Mouse (Mus musculus) heart, postnatal 36 days (tissue): ENCODE data around the gene Psme1. TPM values are rescaled to one million over a fixed set of nuclear protein-coding genes. Genes with fewer than 3 reads are reported as not detected.
A peak's percentile ranks its signal among the peaks of the same experiment; 100 is the strongest.

Experiments used
- DNase-seq, 2 experiments: peaks; one replicate each; pipeline ENCODE4 v3.0.0; 2021 to 2022
- intact Hi-C: fragments of 180-260 bp; cut with DNase I; formaldehyde crosslinking; loops from one replicate; pipeline ENCODE4 v1.15.1; 2025
- total RNA-seq, 2 experiments: library from RNA; stranded (reverse); gene quantifications; 2 replicates each; pipeline ENCODE4 v1.2.3; 2021

The Psme1 gene
- total RNA-seq, 2 experiments from 2014 or later: 250 to 298 TPM

DNA sequence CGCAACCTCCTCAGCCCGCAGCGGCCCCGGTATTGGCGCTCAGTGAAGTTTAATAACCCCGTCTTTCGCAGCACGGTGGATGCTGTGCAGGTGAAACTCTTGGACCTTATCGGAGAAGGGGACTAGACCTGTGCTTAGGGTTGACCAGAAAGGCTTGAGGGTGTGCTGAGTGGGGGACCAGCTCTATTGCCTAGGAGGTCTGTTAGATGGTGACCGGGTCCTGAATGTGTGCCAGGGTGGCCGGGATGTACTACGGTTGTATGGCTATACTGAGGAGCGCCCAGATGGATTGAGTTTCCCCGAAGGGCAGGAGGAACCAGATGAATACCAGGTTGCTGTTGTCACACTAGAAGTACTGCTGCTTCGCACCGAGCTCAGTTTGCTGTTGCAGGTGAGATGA lies 14.3 kb downstream of the Psme1 start:
- intact Hi-C loops: loop anchor here (2.0 kb wide), 1 partner anchor 15 kb away; no protein-coding TSS in a partner anchor
- DNase-seq: no peak

DNA sequence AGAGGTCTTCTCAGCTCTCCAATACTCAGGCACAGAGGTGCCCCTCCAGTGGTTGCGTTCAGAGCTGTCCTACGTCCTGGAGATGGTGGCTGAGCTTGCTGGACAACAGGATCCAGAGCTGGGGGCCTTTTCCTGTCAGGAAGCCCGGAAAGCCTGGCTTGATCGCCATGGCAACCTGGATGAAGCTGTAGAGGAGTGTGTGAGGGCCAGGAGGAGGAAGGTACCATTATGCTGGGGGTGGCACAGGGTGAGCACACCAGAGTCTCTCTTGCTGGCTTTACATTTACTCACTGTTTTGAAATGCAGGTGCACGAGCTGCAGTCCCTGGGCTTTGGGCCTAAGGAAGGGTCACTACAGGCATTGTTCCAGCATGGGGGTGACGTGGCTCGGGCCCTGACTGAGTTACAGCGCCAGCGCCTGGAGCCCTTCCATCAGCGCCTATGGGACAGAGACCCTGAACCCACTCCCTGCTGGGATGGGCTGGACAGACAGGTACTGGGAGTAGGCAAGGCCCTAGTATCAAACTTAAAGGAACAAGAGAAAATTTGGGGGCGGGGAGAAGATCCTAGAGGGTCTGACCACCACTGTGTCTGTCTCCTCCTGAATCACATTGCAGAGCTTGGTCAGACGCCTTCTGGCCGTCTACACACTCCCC lies 18.2 kb downstream of the Psme1 start:
- intact Hi-C loops: no loop called here
- no peak for DNase-seq

DNA sequence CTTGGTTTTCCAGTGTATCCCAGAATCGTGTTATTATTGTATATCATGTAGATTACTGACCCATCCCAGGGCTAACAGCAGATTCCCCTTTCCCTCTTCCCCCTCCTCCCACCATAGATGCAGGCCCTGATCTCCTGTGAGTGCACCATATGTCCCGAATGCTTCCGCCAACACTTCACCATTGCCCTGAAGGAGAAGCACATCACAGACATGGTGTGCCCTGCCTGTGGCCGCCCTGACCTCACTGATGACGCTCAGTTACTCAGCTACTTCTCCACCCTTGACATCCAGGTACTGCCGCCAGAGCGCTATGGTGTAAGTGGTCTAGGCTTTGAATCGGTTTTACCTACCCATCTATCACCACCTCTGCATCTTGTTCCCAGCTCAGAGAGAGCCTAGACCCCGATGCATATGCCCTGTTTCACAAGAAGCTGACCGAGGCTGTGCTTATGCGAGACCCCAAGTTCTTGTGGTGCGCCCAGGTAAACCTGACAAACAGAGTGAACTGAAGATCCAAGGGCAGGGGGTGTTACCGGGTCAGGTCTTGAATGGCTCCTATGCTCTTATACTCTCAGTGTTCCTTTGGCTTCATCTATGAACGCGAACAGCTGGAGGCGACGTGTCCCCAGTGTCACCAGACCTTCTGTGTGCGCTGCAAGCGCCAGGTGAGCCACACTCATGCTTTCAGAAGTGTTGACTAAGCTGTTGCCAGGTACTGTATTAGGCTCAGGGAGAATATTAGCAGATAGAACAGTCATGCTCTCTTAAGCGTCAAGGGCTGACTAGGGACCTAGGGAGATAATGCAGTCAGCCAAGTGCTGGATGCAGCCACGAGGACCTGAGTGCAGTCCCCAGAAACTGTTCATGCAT lies 20.8 kb downstream of the Psme1 start:
- no peak for DNase-seq
- intact Hi-C loops: no loop called here

DNA sequence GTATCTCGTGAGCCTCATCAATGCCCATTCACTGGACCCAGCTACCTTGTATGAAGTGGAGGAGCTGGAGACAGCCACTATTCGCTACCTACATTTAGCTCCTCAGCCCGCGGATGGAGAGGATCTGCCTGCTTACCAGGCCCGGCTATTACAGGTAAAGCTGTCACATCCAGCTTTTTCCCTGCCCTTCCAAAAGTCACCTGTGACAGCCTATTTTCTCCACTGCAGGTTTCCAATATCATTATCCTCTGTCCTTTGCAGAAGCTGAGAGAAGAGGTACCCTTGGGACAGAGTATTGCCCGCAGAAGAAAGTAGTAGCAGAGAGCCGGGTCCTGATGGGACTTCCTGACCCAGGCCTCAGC lies 25.3 kb downstream of the Psme1 start, which contains the start of gene Irf9:
Gene Irf9, plus strand, starts transcription at position 301 of the 362 bp plus-strand sequence.
- intact Hi-C loops: loop anchor here (2.0 kb wide), 1 partner anchor 104 kb away; no protein-coding TSS in a partner anchor
- DNase-seq: no peak

DNA sequence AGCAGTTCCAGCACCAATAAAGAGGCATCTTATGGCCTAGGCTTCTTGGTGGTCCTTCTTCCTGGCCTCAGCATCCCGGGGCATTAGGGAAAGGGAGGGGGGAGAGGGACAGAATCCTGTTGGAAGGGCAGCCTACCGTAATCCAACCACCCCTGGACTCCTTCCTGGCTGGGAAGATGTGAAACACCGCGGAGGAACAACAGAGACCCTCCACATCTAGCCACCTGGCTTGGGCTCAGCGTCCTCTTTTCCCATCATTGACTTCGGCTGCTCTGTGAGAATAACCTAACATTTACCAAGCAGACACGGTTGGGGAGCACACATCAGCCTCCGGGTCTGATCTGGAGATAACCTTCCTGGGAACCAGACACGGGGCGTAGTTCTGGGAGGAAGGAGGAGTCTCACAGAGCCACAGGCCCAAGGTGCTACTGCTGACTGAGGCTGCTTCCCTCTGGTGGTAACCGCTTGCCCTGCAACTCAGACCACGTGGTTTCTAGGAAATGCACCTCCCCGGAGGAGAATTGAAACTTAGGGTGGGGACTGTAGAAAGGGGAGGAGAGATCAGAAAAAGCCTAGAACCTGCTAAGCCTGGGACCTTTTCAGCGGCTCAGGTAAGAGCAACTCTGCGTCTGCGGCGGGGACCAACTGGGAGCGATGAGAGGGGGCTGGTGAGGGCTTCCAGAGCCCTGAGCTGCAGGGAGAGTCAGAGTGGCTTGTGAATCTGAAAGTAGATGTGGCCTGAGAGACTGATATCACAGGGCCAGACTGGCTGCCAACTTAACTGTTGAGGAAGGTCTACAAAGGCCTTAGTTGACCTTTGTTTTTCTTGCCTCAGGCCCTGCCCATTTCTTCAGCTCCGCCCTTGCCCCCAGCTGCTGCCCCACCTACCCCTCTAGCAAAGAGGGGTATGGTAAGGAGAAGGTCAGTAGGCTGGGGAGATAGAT lies 26.0 kb downstream of the Psme1 start:
- intact Hi-C loops: loop anchor here (2.0 kb wide), 2 partner anchors 27 to 105 kb away; no protein-coding TSS in a partner anchor
- peak; percentile 90 to 93 for DNase-seq

DNA sequence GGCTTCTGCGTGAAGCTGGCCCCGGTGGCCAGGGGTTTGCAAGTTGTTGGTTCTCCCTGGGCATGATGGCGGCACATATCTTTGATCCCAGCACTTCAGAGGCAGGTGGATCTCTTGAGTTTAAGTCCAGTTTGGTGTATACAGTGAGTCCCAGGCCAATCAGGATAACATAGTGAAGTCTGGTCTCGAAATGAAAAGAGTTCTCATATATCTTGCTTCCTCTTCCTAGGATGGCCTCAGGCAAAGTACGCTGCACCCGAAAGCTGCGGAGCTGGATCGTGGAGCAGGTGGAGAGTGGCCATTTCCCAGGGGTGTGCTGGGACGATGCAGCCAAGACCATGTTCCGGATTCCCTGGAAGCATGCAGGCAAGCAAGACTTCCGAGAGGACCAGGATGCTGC lies 26.9 kb downstream of the Psme1 start:
- DNase-seq: no peak
- intact Hi-C loops: loop anchor here (2.0 kb wide), 1 partner anchor 26 kb away; no protein-coding TSS in a partner anchor

DNA sequence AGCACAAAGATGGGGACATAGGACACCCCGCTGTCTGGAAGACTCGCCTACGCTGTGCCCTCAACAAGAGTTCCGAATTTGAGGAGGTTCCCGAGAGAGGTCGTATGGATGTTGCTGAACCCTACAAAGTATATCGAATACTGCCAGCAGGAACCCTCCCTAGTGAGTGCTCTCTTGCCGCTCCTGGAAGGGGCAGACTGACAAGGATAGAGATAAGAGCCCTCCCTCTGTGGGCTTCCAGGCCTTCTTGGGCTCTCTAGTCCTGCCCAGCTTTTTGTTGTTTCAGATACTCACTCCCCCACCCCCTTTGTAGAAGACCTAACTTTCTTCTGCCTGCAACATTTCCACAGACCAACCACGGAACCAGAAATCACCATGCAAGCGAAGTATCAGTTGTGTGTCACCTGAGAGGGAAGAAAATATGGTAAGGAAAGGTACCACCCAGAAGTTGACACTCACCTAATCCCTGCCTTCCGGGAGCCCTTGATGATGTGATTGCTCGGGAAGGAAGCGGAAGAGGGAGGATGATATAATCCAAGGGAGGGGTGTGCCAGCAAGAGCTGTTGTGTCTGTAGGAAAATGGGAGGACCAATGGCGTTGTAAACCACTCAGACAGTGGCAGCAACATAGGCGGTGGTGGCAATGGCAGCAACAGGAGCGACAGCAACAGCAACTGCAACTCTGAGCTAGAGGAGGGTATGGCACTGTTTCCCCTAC lies 28.0 kb downstream of the Psme1 start:
- intact Hi-C loops: loop anchor here (2.0 kb wide), 2 partner anchors 13 to 25 kb away; no protein-coding TSS in a partner anchor
- DNase-seq: no peak

DNA sequence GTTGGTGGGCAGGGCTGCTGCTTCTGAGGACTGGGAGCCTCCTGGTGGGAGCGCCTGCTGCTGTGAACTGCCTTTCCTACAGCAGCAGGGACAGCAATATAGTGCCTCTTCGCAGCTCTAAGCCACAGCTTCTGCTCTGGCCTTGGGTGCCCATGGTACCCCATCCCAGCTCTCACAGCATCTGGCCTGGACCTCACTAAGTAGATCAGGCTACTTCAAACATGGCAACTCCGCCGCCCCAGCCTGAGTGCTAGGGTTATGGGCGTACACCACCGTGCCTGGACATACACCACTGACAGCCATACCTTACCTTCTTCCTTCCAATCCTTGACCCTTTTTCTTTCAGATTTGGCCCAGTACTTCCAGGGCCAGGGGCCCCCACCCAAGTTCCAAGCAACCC lies 30.4 kb downstream of the Psme1 start:
- intact Hi-C loops: no loop called here

DNA sequence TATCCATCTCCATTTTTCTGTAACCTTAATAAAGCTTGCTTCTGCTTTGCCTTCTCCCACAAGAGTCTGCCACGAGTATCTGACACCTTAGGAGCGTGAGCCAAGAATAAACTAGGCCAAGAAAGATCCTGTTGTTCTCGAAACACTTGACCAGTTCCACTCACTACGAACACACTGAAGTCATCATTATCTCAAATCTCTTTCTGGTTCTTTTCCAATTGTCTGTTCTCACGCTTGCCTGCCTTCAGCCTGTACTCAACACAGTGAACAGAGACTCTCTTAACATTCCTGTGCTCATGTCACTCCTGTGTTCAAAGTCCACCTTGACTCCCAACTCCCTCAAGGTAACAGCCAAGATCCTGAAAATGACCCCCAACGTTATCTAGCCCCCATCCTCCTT lies 35.4 kb downstream of the Psme1 start:
- intact Hi-C loops: no loop called here
- no peak for DNase-seq

More for the DNA sequence above, 30.4 kb downstream of the Psme1 start:
- DNase-seq: no peak

DNA sequence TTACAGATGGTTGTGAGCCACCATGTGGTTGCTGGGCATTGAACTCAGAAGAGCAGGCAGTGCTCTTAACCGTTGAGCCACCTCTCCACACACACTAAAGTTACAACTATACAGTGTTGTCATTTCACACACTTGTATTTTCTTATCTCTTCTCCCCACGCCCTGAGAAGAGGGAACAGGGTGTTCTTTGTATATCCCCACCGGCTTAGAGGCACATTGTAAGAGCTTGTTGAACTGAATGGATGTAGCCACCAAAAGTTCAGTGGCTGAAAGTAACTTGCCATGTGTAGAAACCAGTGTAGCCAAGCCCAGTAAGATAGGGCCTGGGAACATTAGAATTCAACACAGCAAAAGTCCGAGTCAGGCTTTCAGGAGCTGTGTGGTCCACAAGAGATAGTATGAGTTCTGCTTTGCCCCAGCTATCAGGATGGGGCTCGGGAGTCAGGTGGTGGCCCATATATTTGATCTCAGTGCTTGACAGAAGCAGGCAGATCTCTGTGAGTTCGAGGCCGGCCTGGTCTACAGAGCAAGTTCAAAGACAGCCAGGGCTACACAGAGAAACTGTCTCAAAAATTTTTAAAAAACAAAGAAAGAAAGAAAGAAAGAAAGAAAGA lies 36.7 kb downstream of the Psme1 start:
- intact Hi-C loops: no loop called here
- DNase-seq: no peak

DNA sequence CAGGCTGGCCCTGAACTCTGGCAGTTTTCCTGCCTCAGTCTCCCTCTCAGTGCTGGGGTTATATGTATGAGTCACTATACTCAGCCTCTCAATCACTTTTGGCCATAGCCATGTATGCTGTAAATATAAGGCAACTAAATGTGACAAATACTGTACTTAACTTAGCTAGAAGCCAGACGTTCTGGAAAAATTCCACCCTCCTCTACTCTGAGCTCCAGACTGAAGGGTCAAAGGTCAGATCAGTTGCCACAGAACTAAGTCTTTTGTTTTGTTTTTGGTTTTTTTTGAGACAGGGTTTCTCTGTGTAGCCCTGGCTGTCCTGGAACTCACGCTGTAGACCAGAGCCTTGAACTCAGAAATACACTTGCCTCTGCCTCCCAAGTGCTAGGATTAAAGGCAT lies 38.0 kb downstream of the Psme1 start:
- no peak for DNase-seq
- intact Hi-C loops: no loop called here

DNA sequence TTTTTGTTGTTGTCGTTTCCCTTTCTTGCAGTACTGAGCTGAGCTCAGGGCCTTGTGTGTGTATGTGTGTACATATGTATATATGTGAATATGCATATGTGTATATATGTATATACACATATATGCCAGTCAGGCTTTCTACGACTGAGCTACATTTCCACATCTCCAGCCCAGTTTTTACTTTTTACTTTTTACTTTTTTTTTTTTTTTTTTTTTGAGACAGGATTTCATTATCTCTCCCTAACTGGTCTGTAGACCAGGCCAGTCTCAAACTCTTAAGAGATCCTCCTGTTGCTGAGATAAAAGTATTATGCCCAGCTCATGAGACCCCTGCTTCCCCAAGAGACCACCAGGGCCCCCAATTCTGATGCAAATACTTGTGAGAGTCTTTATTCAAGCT lies 38.9 kb downstream of the Psme1 start:
- DNase-seq: no peak
- intact Hi-C loops: no loop called here

DNA sequence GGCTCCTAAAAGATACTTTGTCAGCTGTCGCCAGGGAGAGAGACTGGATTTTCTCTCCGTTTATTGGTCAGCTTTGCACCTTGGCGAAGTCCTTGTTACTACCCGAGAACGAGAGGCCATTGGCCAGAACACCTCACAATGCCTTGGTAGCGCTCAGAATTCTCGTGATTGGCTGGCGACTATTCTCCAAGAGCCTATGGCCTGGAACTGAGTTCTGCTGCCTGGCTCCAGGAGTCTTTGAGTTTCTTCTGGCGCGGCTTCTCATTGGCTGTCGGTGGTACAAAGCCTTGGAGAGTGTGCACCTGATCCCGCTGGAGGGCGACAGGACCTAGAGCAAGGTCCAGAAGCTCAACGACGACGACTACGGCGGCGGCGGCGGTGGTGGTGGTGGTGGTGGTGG lies 39.9 kb downstream of the Psme1 start, which contains the start of gene Rec8:
Gene Rec8, plus strand, starts transcription at position 216 of the 400 bp plus-strand sequence.
- no peak for DNase-seq

DNA sequence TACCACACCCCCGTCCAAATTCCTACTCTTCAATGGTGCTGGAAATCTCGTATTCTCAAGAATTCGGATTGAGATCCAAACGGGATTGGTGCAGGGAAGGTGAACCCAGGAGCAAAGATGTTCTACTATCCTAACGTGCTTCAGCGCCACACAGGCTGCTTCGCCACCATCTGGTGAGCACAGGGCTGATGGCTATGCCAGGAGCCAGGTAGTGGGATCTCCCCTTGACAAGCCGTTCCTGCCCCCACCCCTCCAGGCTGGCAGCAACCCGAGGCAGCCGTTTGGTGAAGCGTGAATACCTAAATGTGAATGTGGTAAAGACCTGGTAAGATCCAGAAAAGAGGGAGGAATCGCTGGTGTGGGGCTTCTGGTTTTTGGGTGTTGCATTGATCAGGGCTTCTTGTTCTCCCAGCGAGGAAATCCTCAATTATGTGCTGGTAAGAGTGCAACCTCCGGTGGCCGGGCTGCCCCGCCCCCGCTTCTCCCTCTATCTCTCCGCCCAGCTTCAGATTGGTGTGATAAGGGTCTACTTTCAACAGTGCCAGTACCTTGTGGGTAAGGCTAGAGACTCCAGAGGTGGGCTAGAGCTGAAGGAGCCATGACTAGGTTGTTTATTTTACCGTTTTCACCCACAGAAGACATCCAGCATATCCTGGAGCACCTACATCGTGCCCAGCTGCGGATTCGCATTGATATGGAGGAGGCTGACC lies 40.7 kb downstream of the Psme1 start:
- intact Hi-C loops: no loop called here
- DNase-seq: no peak

More for the DNA sequence above, 39.9 kb downstream of the Psme1 start, which contains the start of gene Rec8:
- intact Hi-C loops: no loop called here

DNA sequence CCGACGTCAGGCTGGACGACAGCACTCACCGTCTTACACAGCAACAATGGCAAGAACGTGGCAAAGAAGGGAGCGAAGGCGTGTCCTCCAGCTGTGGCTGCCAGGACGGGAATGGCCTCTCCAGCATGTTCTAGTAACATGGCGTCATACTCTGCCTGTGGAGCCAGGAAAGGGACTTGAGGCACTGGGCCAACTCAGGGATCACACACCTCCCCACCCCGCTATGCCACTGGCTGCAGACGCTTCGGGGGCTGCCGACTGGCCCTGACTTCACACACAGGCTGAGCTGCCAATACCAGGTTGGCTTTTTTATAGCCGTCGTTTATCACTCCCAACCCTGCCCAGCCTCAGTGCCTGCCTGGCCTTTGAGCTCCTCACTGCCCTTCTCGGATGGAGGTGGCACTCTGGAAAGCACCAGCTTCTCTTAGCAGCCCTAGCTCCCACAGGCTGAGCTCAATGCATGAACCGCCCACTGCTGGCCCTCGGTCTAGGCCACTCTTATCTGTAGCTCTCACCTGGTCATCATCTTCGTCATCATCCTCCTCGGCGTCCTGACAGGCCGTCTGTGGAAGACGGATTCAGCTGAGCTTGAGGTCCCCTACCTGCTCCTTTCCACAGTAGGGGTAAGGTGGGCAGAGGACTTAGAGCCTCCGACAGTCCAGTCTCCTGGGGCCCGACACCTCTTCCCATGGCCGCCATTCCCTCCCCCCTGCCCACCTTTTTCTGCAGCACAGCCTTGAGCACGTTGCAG lies 50.3 kb downstream of the Psme1 start:
- intact Hi-C loops: loop anchor here (10.0 kb wide), 1 partner anchor 267 kb away; no protein-coding TSS in a partner anchor
- no peak for DNase-seq

DNA sequence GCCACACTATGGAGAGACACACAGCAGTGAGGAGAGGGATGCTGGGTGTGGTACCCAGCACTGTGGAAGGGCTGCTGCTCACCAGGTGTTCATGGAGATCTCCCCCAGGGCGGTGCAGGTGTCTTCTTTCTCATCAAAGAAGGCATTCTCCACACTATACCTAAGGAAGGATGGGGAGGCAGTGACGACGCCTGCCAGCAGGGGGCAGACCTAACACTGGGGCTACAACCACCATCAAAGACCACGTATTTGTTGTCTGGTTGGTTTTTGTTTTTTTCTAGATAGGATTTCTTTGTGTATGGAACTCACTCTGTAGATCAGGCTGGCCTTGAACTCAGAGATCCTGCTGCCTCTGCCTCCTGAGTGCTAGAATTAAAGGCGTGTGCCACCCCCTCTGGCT lies 51.4 kb downstream of the Psme1 start:
- peak; percentile 55 to 77 for DNase-seq
- intact Hi-C loops: loop anchor here (1.0 to 10.0 kb wide), 2 partner anchors 114 to 265 kb away; no protein-coding TSS in a partner anchor
